Mouse (Mus musculus) testis, adult 2 months (tissue): ENCODE measurements around the gene Commd7. TPM values are rescaled to one million over a fixed set of nuclear protein-coding genes. Genes with fewer than 3 reads are reported as not detected.

ENCODE experiments used
- H3K27ac ChIP-seq: fragments of 200-500 bp; 2 replicates; pipeline ENCODE4 v1.5.1; 2012; ENCODE audit warnings: low read depth, low read length; ENCODE audit not compliant: control insufficient read depth, insufficient read depth
- H3K27me3 ChIP-seq: fragments of 200-500 bp; 2 replicates; pipeline ENCODE4 v1.6.1; 2012; ENCODE audit warnings: mild to moderate bottlenecking, low read length, moderate library complexity; ENCODE audit not compliant: control insufficient read depth, insufficient read depth
- H3K36me3 ChIP-seq: fragments of 200-500 bp; 2 replicates; pipeline ENCODE4 v1.6.1; 2012; ENCODE audit warnings: mild to moderate bottlenecking, low read length; ENCODE audit not compliant: control insufficient read depth, insufficient read depth
- H3K4me1 ChIP-seq: fragments of 200-500 bp; 2 replicates; pipeline ENCODE4 v1.6.1; 2012; ENCODE audit warnings: low read length; ENCODE audit not compliant: control insufficient read depth, insufficient read depth
- H3K4me3 ChIP-seq: fragments of 200-500 bp; 2 replicates; pipeline ENCODE4 v1.5.1; 2012; ENCODE audit warnings: low read depth, mild to moderate bottlenecking, low read length, moderate library complexity, mixed read lengths; ENCODE audit not compliant: control insufficient read depth
- CTCF ChIP-seq: fragments of 200-500 bp; IDR thresholded peaks from 2 replicates; pipeline ENCODE4 v1.5.1; 2012; ENCODE audit warnings: low read depth, mild to moderate bottlenecking, inconsistent platforms, low read length, moderate library complexity; ENCODE audit not compliant: control insufficient read depth, insufficient read depth, insufficient replicate concordance
- POLR2A ChIP-seq: fragments of 200-500 bp; IDR thresholded peaks from 2 replicates; pipeline ENCODE4 v1.6.1; 2012; ENCODE audit warnings: low read depth, mild to moderate bottlenecking, inconsistent platforms, low read length, moderate library complexity; ENCODE audit not compliant: control insufficient read depth
- polyA plus RNA-seq: library from polyadenylated mRNA; depleted of rRNA; stranded (reverse); fragments of >200 nt; gene quantifications from 2 replicates; pipeline ENCODE4 v1.2.3, GENCODE M21; 2012

Gene Commd7
- polyA plus RNA-seq, 1 experiment, result 5.0 TPM

DNA sequence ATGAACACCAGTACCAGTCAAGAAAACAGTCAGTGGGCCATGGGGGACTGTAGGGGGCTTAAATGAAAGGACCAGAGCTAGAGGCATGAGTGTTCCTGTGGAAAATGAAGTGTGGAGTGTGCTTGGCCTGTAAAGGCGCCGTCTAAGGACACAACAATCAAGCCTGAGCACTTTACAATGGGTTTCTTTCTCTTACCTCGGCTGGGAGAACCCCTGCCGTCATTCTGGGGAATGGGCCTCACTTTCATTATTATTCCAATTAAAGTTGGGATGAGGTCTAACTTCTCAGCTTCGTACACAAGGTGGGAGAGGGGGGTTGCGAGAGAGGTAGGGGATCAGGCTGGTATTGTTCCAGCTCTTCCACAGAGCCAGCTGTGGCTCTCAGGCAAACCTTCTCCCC is 10.4 kb upstream of the Commd7 start:
- Histone ChIP-seq H3K4me3 (no peak overlapping the region), H3K36me3 (no peaks in the 10 kb centered on the region), H3K27me3 (no peaks in the 10 kb centered on the region), H3K27ac (no peak overlapping the region), H3K4me1 (peaks cover 2% of the 10 kb centered on the region)
- TF ChIP-seq CTCF (no peak), POLR2A (no peak)

- Histone ChIP-seq H3K27me3 (no peaks in the 10 kb centered on the region), H3K27ac (no peak overlapping the region), H3K36me3 (no peaks in the 10 kb centered on the region), H3K4me1 (peaks cover 2% of the 10 kb centered on the region), H3K4me3 (no peak overlapping the region)
- TF ChIP-seq CTCF (no peak), POLR2A (no peak)
Measured at GRCm38 (mm10) chr2:153642496-153642895, 9.9 kb upstream of the Commd7 start.

- H3K27ac ChIP-seq, result no peak overlapping the region
Measured at GRCm38 (mm10) chr2:153638977-153639680, 6.5 kb upstream of the Commd7 start.

DNA sequence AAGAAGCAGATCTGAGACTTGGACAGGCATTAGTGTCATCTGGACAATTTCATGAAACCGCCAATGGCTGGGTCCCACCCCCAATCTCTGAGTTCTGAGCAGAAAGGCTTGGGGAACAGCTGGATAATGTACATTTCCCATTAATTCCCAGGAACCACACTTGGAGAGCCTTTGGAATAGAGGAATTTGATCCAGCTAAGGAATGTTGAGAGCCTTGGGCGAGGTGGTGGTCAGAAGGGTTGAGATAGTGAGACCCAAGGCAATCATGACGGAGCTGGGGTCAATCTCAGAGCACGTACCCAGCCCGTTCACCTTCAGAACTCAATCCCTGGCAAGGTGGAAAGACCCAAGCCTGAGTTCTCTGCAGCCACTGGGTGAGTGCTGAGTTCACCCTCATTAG is 678 bp upstream of the Commd7 start:
- H3K4me3 ChIP-seq, result no peak overlapping the region
- H3K36me3 ChIP-seq, result no peaks in the 10 kb centered on the region
- H3K4me1 ChIP-seq, result peaks cover 5% of the 10 kb centered on the region
- no peak for TF ChIP-seq CTCF
- TF ChIP-seq POLR2A, result no peak
- no peaks in the 10 kb centered on the region for H3K27me3 ChIP-seq
- H3K27ac ChIP-seq, result no peak overlapping the region

More at GRCm38 (mm10) chr2:153638977-153639680, 6.5 kb upstream of the Commd7 start:
- no peaks in the 10 kb centered on the region for H3K27me3 ChIP-seq
- TF ChIP-seq CTCF, result no peak
- TF ChIP-seq POLR2A, result no peak
- H3K36me3 ChIP-seq, result no peaks in the 10 kb centered on the region
- H3K4me1 ChIP-seq, result peaks cover 2% of the 10 kb centered on the region
- no peak overlapping the region for H3K4me3 ChIP-seq

- peak overlapping the region; percentile 27; the same call in 1 of the 2 replicates for H3K27ac ChIP-seq
- H3K4me1 ChIP-seq, result peaks cover 5% of the 10 kb centered on the region
- peak overlapping the region; percentile 89 for H3K4me3 ChIP-seq
- H3K27me3 ChIP-seq, result no peaks in the 10 kb centered on the region
- TF ChIP-seq CTCF (no peak), POLR2A (no peak)
- no peaks in the 10 kb centered on the region for H3K36me3 ChIP-seq
Measured at GRCm38 (mm10) chr2:153632871-153633226, 268 bp upstream of the Commd7 start.

GRCm38 (mm10) chr2:153630950-153631349 is 1.6 kb downstream of the Commd7 start:
- TF ChIP-seq POLR2A (no peak), CTCF (no peak)
- Histone ChIP-seq H3K36me3 (peaks cover 2% of the 10 kb centered on the region; the same call in 1 of the 2 replicates), H3K4me1 (peaks cover 5% of the 10 kb centered on the region), H3K27me3 (no peaks in the 10 kb centered on the region), H3K27ac (no peak overlapping the region), H3K4me3 (no peak overlapping the region)

GRCm38 (mm10) chr2:153622449-153622848 is 10.1 kb downstream of the Commd7 start:
- no peak overlapping the region for H3K4me3 ChIP-seq
- H3K4me1 ChIP-seq, result no peaks in the 10 kb centered on the region
- H3K36me3 ChIP-seq, result peaks cover 2% of the 10 kb centered on the region; the same call in 1 of the 2 replicates
- no peak overlapping the region for H3K27ac ChIP-seq
- no peaks in the 10 kb centered on the region for H3K27me3 ChIP-seq
- TF ChIP-seq CTCF (no peak), POLR2A (no peak)

DNA sequence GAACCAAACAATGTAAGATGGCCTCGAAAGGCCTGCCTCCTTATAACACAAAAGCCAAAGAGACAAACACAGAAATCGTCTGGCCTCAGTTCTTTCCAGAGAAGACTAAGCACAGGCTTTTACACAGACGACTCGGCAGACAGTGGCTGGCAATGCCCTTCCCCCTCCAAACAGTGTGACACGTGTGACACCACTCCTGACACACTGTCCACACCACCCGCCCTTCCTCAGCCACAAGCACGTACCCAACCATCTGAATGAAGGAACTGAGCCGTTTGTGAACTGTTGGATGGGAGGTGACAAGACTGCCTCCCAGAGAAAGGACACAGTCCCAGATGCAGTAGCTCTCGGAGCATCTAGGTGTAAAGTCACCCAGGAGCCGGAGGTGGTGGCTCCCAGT is 13.7 kb downstream of the Commd7 start:
- H3K4me1 ChIP-seq, result no peaks in the 10 kb centered on the region
- TF ChIP-seq POLR2A (no peak), CTCF (no peak)
- H3K36me3 ChIP-seq, result no peaks in the 10 kb centered on the region; the same call in 1 of the 2 replicates
- H3K4me3 ChIP-seq, result no peak overlapping the region
- H3K27ac ChIP-seq, result no peak overlapping the region
- no peaks in the 10 kb centered on the region for H3K27me3 ChIP-seq
